Mouse (Mus musculus): Measurements from ENCODE around the gene Prm1. TPM values are rescaled to one million over a fixed set of nuclear protein-coding genes. Genes with fewer than 3 reads are reported as not detected.

Prm1 gene
- total and polyA plus RNA-seq, 2 experiments from 2014 or later, result not detected

GRCm38 (mm10) chr16:10763540-10764264 lies 41.9 kb downstream of the Prm1 start:
- no peaks in the 10 kb centered on the region for H3K36me3 ChIP-seq (ENCODE audit: insufficient read depth)
- H3K27me3 ChIP-seq (ENCODE audit: insufficient read depth, low read length), result no peaks in the 10 kb centered on the region
- no peak for DNase-seq
- no peaks in the 10 kb centered on the region for H3K4me1 ChIP-seq (ENCODE audit: insufficient read depth)
- no peaks in the 10 kb centered on the region for H3K9me3 ChIP-seq (ENCODE audit: low read length)
- no peak overlapping the region for H3K27ac ChIP-seq (ENCODE audit: low read depth, low read length)
- WGBS, result 68% methylated on average over 6 of the region's 6 CpGs
- no peak overlapping the region for H3K9ac ChIP-seq
- H3K4me2 ChIP-seq (ENCODE audit: low read depth), result no peak overlapping the region
- no peak for ATAC-seq
- no peak for TF ChIP-seq CTCF (IDR thresholded peaks at IDR 0.05; ENCODE audit: low read depth)
- H3K4me3 ChIP-seq (ENCODE audit: low read depth, low read length), result no peak overlapping the region

- DNase-seq, result no peak
- H3K4me1 ChIP-seq (ENCODE audit: insufficient read depth), result no peaks in the 10 kb centered on the region
- ATAC-seq, result no peak
- no peak overlapping the region for H3K9ac ChIP-seq
- no peak overlapping the region for H3K4me2 ChIP-seq (ENCODE audit: low read depth)
- no peaks in the 10 kb centered on the region for H3K36me3 ChIP-seq (ENCODE audit: insufficient read depth)
- H3K9me3 ChIP-seq (ENCODE audit: low read length), result no peaks in the 10 kb centered on the region
- no peak overlapping the region for H3K27ac ChIP-seq (ENCODE audit: low read depth, low read length)
- TF ChIP-seq CTCF (IDR thresholded peaks at IDR 0.05; ENCODE audit: low read depth), result no peak
- no peaks in the 10 kb centered on the region for H3K27me3 ChIP-seq (ENCODE audit: insufficient read depth, low read length)
- H3K4me3 ChIP-seq (ENCODE audit: low read depth, low read length), result no peak overlapping the region
- WGBS, result 77% methylated on average over 5 of the region's 5 CpGs
Measured at GRCm38 (mm10) chr16:10762569-10763180, 43.0 kb downstream of the Prm1 start.

DNA sequence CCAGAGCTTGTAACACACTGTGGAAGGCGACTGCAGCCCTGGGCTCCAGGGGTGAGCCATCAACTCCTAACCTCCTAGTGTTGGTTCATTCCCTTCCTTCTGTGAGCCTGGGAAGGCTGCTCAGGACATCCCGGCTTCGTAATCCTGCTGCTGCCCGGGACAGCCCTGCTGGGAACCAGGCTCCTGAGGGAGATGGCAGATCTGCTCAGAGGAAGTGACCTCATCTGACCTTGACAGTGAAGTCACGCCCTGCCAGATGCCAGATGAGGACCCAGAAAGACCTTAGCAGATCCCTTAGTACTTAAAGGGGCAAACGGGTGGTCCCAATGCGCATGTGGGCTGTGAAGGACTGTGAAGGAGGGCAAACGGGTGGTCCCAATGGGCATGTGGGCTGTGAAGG lies 44.5 kb downstream of the Prm1 start:
- Histone ChIP-seq H3K9ac (no peak overlapping the region), H3K9me3 (ENCODE audit: low read length) (no peaks in the 10 kb centered on the region), H3K4me1 (ENCODE audit: insufficient read depth) (no peaks in the 10 kb centered on the region), H3K4me2 (ENCODE audit: low read depth) (no peak overlapping the region), H3K36me3 (ENCODE audit: insufficient read depth) (no peaks in the 10 kb centered on the region), H3K27me3 (ENCODE audit: insufficient read depth, low read length) (no peaks in the 10 kb centered on the region), H3K27ac (ENCODE audit: low read depth, low read length) (no peak overlapping the region), H3K4me3 (ENCODE audit: low read depth, low read length) (no peak overlapping the region)
- ATAC-seq (no peak), DNase-seq (no peak)
- TF ChIP-seq CTCF (IDR thresholded peaks at IDR 0.05; ENCODE audit: low read depth), result no peak
- 81% methylated on average over 8 of the region's 8 CpGs for WGBS

DNA sequence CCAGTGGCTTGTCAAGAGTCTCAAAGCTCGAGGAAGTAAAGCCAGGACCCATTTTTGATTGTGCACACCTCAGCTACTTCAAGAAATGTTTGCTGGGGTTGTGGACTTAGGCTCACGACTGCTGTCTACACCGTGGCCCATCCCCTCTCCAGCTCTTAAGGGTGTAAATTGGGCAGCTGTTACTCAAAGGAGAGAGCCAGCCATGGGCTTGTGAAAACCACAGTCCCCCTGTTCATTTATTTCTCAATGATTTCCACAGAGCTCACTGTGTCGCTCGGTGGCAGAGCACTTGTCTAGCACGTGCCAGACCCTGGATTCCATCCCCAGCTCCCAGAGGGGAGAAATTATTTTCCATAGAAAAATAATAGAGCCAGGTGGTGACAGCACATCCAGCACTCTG lies 49.5 kb downstream of the Prm1 start:
- H3K9ac ChIP-seq, result no peak overlapping the region
- no peak for TF ChIP-seq CTCF (IDR thresholded peaks at IDR 0.05; ENCODE audit: low read depth)
- DNase-seq (no peak), ATAC-seq (no peak)
- H3K27ac ChIP-seq (ENCODE audit: low read depth, low read length), result no peak overlapping the region
- no peaks in the 10 kb centered on the region for H3K9me3 ChIP-seq (ENCODE audit: low read length)
- no peak overlapping the region for H3K4me2 ChIP-seq (ENCODE audit: low read depth)
- H3K27me3 ChIP-seq (ENCODE audit: insufficient read depth, low read length), result no peaks in the 10 kb centered on the region
- 81% methylated on average over 5 of the region's 6 CpGs for WGBS
- no peak overlapping the region for H3K4me3 ChIP-seq (ENCODE audit: low read depth, low read length)
- H3K4me1 ChIP-seq (ENCODE audit: insufficient read depth), result no peaks in the 10 kb centered on the region
- H3K36me3 ChIP-seq (ENCODE audit: insufficient read depth), result no peaks in the 10 kb centered on the region

DNA sequence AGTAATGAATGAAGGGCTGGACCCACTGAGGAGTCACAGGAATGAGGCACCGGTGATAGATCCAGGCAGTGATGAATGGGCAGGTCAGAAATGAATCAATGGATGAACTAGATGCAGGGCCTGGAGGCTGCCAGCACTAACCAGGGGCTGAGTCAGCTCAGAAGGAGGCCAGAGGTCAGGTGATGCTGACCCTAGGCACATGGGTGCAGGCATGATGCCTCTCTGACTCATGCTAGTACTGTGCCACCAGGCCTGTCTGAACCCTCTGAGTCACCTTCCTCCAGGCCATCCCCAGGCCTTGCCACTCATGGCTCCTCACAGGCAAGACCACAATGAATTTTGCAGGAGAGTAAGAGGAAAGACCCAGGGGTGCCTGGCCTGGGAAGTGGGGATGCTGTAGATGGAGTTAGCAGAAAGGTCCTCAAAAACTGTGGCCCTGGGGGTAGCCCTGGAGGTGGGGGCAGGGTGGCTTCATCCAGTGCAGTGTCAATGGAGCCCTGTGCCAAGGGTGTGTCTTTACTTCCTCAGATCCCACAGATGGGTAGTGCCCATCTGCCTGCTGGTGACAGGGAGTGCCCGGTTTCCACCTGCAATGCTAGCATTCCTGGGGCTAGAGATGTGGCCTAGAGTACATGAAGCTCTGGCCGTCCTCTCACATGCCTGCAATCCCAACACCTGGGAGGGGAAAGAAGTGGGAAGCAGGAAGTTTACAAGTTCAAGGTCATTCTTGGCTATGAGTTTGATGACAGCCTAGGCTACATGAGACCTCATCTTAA lies 50.9 kb downstream of the Prm1 start:
- no peak overlapping the region for H3K27ac ChIP-seq (ENCODE audit: low read depth, low read length)
- H3K4me1 ChIP-seq (ENCODE audit: insufficient read depth), result no peaks in the 10 kb centered on the region
- H3K9ac ChIP-seq, result no peak overlapping the region
- no peak for DNase-seq
- 86% methylated on average over 3 of the region's 3 CpGs for WGBS
- no peak overlapping the region for H3K4me2 ChIP-seq (ENCODE audit: low read depth)
- no peaks in the 10 kb centered on the region for H3K9me3 ChIP-seq (ENCODE audit: low read length)
- no peak for TF ChIP-seq CTCF (IDR thresholded peaks at IDR 0.05; ENCODE audit: low read depth)
- ATAC-seq, result no peak
- no peaks in the 10 kb centered on the region for H3K36me3 ChIP-seq (ENCODE audit: insufficient read depth)
- H3K4me3 ChIP-seq (ENCODE audit: low read depth, low read length), result no peak overlapping the region
- no peaks in the 10 kb centered on the region for H3K27me3 ChIP-seq (ENCODE audit: insufficient read depth, low read length)

DNA sequence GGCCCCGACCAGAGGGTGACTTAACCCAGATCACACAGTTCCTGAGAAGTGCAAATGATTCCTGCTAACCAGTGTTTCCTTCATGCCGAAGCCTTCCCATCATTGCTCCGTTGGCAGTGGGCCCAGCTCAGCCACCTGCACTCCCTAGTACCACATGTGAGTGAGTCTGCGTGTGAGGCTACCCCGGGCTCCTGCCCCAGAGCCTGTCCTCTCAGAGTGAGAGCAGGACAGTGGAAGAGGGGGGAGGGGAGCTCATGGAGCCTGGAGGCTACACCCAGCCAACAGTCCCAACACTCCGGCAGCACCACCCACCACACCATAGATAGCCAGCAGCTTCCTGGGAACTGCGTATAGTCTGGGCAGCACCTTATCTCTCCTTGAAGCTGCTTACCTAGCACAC lies 55.8 kb downstream of the Prm1 start:
- no peak for TF ChIP-seq CTCF (IDR thresholded peaks at IDR 0.05; ENCODE audit: low read depth)
- Histone ChIP-seq H3K9ac (no peak overlapping the region), H3K4me2 (ENCODE audit: low read depth) (no peak overlapping the region), H3K27me3 (ENCODE audit: insufficient read depth, low read length) (no peaks in the 10 kb centered on the region), H3K9me3 (ENCODE audit: low read length) (no peaks in the 10 kb centered on the region), H3K4me1 (ENCODE audit: insufficient read depth) (no peaks in the 10 kb centered on the region), H3K36me3 (ENCODE audit: insufficient read depth) (no peaks in the 10 kb centered on the region), H3K4me3 (ENCODE audit: low read depth, low read length) (no peak overlapping the region), H3K27ac (ENCODE audit: low read depth, low read length) (no peak overlapping the region)
- 46% methylated on average over 7 of the region's 7 CpGs for WGBS
- DNase-seq, result peak; percentile 32
- peak; percentile 54 for ATAC-seq

DNA sequence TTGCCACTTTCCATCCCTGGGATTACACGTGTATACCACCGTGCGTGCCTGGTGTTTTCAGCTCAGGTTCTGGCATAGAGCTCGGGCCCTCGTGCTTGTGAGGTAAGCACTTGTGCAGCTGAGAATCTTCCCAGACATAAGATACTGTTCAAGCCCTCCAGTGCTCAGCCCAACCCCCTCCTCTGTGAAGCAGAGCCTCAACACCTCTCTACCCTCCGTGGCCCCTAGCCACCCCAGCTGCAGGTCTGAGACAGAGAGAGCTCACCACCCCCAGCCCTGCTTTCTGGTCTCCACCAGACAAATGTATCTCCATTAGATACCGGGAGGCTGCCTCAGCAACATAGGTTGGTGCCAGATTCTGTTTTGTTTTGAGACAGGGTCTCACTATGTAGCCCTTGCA lies 56.4 kb downstream of the Prm1 start:
- Histone ChIP-seq H3K4me1 (ENCODE audit: insufficient read depth) (no peaks in the 10 kb centered on the region), H3K9me3 (ENCODE audit: low read length) (no peaks in the 10 kb centered on the region), H3K27ac (ENCODE audit: low read depth, low read length) (no peak overlapping the region), H3K36me3 (ENCODE audit: insufficient read depth) (no peaks in the 10 kb centered on the region), H3K4me3 (ENCODE audit: low read depth, low read length) (no peak overlapping the region), H3K9ac (no peak overlapping the region), H3K27me3 (ENCODE audit: insufficient read depth, low read length) (no peaks in the 10 kb centered on the region), H3K4me2 (ENCODE audit: low read depth) (no peak overlapping the region)
- ATAC-seq (0 out of 2 replicates have a peak, but pooled peaks have one; percentile 8), DNase-seq (no peak)
- no peak for TF ChIP-seq CTCF (IDR thresholded peaks at IDR 0.05; ENCODE audit: low read depth)
- 82% methylated on average over 7 of the region's 7 CpGs for WGBS

Other genes with a start within 250 kb of the Prm1 start
- 1.5 and 4.0 TPM in 2 replicates for gene Socs1, start 20.3 kb downstream of the Prm1 start, total RNA-seq (2014; rRNA removed)
- gene Socs1, start 20.3 kb downstream of the Prm1 start, polyA plus RNA-seq (2015; fragmentation: Nextera tagmentation; extraction: Ambion mirVana), result 2.6 and 2.7 TPM in 2 replicates
- gene Tnp2, start 17.2 kb downstream of the Prm1 start, total RNA-seq (2014; rRNA removed), result not detected in 2 replicates
- gene Tnp2, start 17.2 kb downstream of the Prm1 start, polyA plus RNA-seq (2015; fragmentation: Nextera tagmentation; extraction: Ambion mirVana), result not detected in 2 replicates
- not detected in 2 replicates for gene Prm3, start 14.9 kb downstream of the Prm1 start, total RNA-seq (2014; rRNA removed)
- gene Prm3, start 14.9 kb downstream of the Prm1 start, polyA plus RNA-seq (2015; fragmentation: Nextera tagmentation; extraction: Ambion mirVana), result not detected in 2 replicates
- gene Prm2, start 9.7 kb downstream of the Prm1 start, total RNA-seq (2014; rRNA removed), result not detected in 2 replicates
- not detected in 2 replicates for gene Prm2, start 9.7 kb downstream of the Prm1 start, polyA plus RNA-seq (2015; fragmentation: Nextera tagmentation; extraction: Ambion mirVana)
- not detected in 2 replicates for gene Gm11172, start 7.1 kb upstream of the Prm1 start, total RNA-seq (2014; rRNA removed)
- gene Gm11172, start 7.1 kb upstream of the Prm1 start, polyA plus RNA-seq (2015; fragmentation: Nextera tagmentation; extraction: Ambion mirVana), result not detected in 2 replicates
- gene Rmi2, start 29.2 kb upstream of the Prm1 start, total RNA-seq (2014; rRNA removed), result 0.69 and 0.76 TPM in 2 replicates
- gene Rmi2, start 29.2 kb upstream of the Prm1 start, polyA plus RNA-seq (2015; fragmentation: Nextera tagmentation; extraction: Ambion mirVana), result 0.30 and 0.35 TPM in 2 replicates

Measured in forebrain, postnatal 0 days (tissue).